Mouse (Mus musculus) MEL (cell line): ENCODE measurements around the gene Ccr6.

Source experiments
- BHLHE40 ChIP-seq: IDR thresholded peaks from 2 replicates; pipeline ENCODE4 v1.6.1; 2012; ENCODE audit warnings: low read depth, mild to moderate bottlenecking, inconsistent platforms, low read length, improper control_type of control experiment, borderline replicate concordance
- CTCF ChIP-seq, 3 experiments: IDR thresholded peaks in 2 of 3; conservative IDR thresholded peaks in 1 of 3; 2 replicates each; pipeline ENCODE4 v1.5.1; 2011 to 2012; ENCODE audit warnings: low read length in 3 of 3, low read depth in 2 of 3, mild to moderate bottlenecking in 2 of 3, improper control_type of control experiment in 1 of 3, inconsistent platforms in 1 of 3, mixed read lengths in 1 of 3, moderate library complexity in 1 of 3; ENCODE audit not compliant: control insufficient read depth in 1 of 3, insufficient read depth in 1 of 3, poor library complexity in 1 of 3, severe bottlenecking in 1 of 3
- ELF1 ChIP-seq: IDR thresholded peaks from 2 replicates; pipeline ENCODE4 v1.6.1; 2014; ENCODE audit warnings: low read depth, mild to moderate bottlenecking, inconsistent platforms, low read length, improper control_type of control experiment, moderate library complexity
- MYC ChIP-seq: IDR thresholded peaks from 2 replicates; pipeline ENCODE4 v1.6.1; 2011; ENCODE audit warnings: low read depth, mild to moderate bottlenecking, low read length, improper control_type of control experiment, moderate library complexity
- NELFE ChIP-seq: IDR thresholded peaks from 2 replicates; pipeline ENCODE4 v1.6.1; 2011; ENCODE audit warnings: low read depth, low read length, improper control_type of control experiment
- POLR2A ChIP-seq, 2 experiments: IDR thresholded peaks; 2 replicates each; pipeline ENCODE4 v1.6.1; 2011 to 2012; ENCODE audit warnings: low read length in 2 of 2, mild to moderate bottlenecking in 2 of 2, control low read depth in 1 of 2, improper control_type of control experiment in 1 of 2, low read depth in 1 of 2, moderate library complexity in 1 of 2; ENCODE audit not compliant: control insufficient read depth in 1 of 2, insufficient read depth in 1 of 2, poor library complexity in 1 of 2

DNA sequence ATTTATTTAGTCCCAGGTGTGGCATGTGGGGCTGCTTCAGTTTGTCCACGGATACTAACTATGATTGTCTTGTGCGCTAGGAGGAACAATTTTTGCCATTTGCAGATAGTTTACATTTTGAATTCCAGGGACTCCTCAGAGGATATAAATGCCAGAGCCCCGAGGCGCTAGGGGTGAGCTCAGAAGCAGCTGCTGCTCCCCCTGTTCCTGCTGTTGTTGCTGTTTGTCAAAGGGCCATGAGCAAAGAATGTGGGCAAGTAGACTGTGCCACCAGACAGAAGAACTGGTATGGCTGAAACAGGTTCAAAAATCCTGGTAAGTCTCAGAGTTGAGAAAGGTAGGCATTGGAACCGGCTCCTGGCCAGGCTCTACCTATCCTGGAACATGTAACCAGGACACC is 67.8 kb downstream of the Ccr6 start:
- no peak for TF ChIP-seq POLR2A (IDR thresholded peaks at IDR 0.05; ENCODE audit: control insufficient read depth in 1 of 2, insufficient read depth in 1 of 2, low read depth in 1 of 2, low read length in 2 of 2, poor library complexity in 1 of 2)
- TF ChIP-seq MYC, result no peak
- TF ChIP-seq CTCF (IDR thresholded peaks at IDR 0.05 in 2 of 3, conservative IDR thresholded peaks at IDR 0.05 in 1 of 3; ENCODE audit: control insufficient read depth in 1 of 3, insufficient read depth in 1 of 3, low read depth in 2 of 3, low read length in 3 of 3, poor library complexity in 1 of 3, severe bottlenecking in 1 of 3), result no peak
- TF ChIP-seq ELF1, result no peak
- TF ChIP-seq NELFE, result no peak
- TF ChIP-seq BHLHE40, result no peak
